Mouse (Mus musculus): ENCODE measurements around the gene Csnk2a2. TPM values are rescaled to one million over a fixed set of nuclear protein-coding genes. Genes with fewer than 3 reads are reported as not detected.

Gene Csnk2a2
- polyA plus RNA-seq, 1 experiment: 42.1 TPM

DNA sequence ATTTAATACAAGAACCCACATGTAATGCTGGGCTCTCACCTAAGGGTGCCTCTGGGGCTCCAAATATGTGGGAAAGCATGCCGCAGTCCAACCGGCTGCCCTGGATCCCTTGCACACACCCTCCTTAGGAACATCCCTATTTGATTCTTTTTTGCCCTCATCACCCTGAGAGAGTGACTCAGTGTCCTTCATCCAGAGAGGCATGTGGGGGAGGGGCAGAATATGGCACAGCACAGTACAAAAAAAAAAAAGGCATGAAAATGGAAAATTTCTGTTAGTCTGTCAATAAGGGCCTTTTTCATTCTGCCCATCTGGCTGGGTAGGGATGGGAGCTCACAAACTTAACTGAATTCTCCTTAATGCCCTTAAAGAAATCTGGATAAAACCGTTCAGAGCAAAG, 8.0 kb upstream of the Csnk2a2 start:
- TF ChIP-seq GATA1 (IDR thresholded peaks at IDR 0.05; ENCODE audit: low read length): no peak

DNA sequence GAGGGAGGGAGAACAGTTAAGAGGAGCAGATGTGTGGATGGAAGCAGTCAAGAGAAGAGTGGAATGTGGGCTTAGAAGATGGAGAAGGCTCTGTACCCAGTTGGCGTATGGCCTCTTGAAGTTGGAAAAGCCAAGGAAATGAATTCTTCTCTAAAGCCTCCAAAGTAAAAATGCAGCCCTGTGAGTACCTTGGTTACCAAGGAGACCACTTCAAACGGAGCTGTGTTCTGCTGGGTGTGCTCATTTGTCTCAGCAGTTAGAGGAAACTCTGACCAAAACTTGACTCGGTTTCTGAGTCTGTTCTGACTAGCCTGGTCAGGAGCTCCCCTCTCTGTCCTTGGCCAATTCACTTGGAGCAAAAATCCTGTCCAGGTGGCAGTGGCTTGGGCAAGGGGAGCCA, 6.6 kb upstream of the Csnk2a2 start:
- TF ChIP-seq GATA1 (IDR thresholded peaks at IDR 0.05; ENCODE audit: low read length): no peak

DNA sequence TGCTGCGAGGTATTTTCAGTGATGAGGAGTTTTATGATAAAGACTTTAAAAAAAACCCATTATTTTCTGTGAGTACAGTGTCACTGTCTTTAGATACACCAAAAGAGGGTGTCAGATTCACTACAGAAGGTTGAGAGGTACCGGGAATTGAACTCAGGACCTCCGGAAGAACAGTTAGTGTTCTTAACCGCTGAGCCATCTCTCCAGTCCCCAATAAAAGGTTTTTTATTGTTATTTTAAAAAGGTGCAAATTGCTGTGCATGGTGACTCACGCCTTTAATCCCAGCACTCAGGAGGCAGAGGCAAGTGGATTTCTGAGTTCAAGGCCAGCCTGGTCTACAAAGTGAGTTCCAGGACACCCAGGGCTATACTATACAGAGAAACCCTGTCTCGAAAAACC, 5.6 kb upstream of the Csnk2a2 start:
- no peak for TF ChIP-seq GATA1 (IDR thresholded peaks at IDR 0.05; ENCODE audit: low read length)

DNA sequence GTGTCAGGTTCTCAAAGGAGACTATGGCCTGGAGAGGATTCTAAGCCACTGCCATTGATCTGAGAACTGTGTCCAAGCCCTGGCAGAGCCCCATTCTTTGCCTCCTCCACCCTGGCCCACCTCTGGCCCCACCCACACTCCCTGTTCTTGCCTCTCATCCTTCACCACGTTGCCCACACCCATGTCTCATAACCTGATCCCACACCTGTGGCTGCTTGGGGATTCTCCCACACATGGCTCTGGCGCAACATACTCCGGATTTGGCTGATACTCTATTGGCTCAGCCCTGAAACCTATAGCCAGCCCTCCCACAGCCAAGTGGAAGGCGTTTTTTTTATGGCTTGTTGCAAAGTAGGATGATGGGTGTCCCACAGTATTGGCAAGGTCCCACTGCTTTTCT, 2.2 kb upstream of the Csnk2a2 start:
- TF ChIP-seq GATA1 (IDR thresholded peaks at IDR 0.05; ENCODE audit: low read length): no peak

DNA sequence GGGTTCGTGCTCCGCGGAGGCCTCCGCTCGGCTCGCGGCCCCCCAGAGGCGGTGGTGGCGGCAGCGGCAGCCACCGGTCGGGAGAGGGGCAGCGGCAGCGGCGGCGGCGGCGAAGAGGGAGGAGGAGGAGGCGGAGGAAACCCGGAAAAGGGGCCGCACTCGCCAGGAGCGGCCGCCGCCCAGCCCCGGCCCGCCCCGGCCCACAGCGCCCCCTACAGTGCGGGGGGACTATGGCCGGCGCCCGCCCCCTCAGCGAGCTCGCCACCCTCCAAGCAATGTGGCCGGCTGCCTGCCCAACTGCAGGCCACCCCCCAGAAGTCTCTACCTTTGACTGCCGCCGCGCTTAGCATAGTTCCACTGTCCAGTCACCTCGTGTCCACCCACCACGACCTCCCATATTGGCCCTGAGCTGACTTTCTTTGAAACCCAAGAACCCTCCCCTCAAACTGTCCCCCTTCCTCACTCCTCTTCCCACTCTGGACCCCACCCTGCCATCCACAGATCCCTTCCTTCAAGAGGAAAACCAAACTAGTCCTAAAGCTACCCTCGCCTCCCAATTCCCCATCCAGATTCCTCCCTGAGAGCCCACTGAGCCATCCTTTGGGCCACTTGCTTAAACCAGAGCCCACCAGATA, 1.0 kb downstream of the Csnk2a2 start:
- TF ChIP-seq GATA1 (IDR thresholded peaks at IDR 0.05; ENCODE audit: low read length): no peak

DNA sequence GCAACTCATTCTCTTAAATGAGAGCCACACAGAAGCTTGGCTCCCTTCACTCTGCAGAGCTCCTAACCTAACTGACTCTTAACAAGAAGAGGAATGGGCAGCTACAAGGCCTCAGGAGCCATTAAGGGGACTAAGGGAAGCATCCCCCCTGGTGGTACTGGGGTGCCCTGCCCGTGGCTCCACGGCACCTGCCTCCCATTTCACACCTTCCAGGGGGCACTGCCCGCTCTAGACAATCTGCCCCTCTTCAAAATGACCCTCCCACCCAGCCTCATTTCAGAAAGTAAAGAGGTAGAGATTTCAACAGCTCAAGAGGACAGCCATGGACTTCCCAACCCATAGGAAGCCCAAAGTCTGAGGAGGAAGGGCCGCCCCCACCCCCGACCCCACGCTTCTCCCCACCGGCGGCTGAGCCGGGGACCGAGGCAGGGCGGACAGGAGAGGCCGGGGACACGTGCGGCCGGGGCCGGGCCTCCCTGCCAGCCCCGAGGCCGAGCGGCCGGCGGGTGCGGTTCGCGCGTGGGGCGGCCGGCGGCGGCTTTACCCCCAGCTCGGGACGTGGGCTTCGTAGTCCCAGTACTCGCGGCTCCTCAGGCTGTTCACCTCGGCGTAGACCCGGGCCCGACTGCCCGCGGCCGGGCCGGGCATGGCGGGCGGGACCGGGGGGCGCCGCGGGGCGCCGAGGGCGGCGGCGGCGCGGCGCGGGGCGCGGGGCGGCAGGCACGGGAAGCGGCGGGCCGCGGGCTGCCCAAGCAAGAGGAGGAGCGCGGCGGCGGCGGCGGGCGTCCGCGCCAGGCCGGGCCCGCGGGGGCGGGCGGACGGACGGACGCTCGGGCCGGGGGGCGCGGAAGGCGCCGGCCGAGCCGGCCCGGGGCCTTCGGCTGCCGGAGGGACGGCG, 1.8 kb downstream of the Csnk2a2 start:
- no peak for TF ChIP-seq GATA1 (IDR thresholded peaks at IDR 0.05; ENCODE audit: low read length)

DNA sequence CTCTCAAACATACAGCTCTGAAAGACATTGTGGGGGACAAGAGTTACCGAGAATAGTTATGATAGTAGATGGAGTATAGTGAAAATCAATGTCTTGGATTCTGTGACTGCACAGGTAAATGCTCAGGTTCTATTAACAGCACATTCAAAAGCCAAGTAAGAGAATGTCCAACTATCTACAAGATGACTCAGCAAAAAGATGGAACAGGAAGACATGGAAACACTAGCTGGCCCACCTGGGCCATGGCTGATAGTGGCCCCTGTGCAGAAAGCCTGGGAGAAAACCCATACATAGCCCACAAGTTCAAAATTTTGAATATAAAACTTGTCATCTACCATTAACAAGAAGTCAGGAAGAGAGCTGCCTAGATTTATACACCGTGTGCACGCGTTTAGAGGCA, 19.8 kb downstream of the Csnk2a2 start:
- TF ChIP-seq GATA1 (IDR thresholded peaks at IDR 0.05; ENCODE audit: low read length): no peak

DNA sequence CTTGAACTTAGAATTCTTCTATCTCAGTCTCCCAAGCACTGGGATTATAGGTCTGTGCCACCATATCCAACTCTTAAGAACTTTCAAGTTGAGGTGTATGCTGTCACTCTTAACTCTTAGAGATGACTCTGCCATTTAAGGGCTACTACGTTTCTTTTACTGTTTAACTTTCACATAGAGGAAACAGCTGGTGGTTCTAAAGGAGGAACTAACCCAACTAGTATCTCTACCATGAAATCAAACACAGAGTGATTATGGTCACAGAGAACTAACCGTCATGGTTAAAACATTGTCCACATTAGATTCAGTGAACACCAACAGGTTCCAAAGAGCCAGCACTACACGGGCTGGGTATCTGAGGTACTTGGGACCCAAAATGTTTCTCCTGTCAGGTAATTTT, 20.8 kb downstream of the Csnk2a2 start:
- no peak for TF ChIP-seq GATA1 (IDR thresholded peaks at IDR 0.05; ENCODE audit: low read length)

DNA sequence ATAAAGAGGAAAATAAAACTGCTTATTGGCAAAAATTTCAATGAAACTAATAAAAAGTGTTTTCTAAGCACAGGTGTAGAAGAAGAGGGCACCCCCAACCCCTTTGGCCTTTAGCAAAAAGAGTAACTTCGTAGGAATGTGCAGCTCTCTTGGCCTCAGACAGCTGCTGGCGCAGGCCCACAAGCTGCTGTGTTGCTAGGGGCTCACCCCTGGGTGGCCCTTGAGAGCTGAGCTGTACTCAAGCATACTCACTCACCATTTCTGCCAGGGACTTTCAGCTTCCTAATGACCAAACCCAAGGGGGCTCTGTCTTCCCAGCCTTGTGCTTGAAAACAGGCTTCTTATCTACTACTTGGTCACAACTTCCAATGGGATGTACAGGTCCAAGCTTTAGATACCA, 23.3 kb downstream of the Csnk2a2 start:
- no peak for TF ChIP-seq GATA1 (IDR thresholded peaks at IDR 0.05; ENCODE audit: low read length)

DNA sequence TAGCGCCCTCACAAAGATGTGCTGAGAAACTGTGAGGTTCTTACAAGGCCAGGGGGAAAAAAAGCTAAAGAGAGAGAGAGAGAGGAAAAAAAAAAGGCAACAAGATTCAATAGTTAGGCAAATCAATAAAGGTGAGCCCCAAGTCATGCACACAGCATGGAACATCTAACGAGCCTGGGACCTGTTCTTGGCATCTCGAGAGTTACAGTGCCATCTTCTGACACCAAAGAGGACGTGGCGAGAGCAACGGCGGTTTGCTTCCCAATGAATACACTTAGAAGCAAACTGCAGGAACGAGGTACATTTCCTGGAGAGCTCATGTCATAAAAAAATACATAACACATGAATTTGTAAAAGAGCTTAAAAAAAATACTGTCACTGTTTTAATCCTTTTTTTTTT, 37.3 kb downstream of the Csnk2a2 start:
- TF ChIP-seq GATA1 (IDR thresholded peaks at IDR 0.05; ENCODE audit: low read length): no peak

DNA sequence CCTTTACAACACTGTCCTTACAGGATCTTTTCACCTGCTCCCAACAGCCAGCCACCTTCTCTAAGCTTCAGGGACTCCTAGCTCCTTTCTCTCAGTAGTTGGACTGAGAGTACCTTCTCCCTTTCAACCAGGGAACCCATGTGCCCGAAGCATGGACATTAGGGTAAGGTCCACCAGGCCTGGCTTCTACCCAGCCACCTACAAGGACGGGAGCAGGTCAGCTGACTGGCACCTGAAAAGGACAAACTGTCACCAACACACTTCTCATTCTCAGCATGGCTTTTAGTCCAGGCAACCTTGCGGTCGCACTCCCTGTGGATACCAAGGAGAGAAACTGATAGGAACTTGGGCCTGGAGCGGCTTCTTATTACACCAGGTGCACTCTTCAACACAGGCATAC, 39.6 kb downstream of the Csnk2a2 start:
- TF ChIP-seq GATA1 (IDR thresholded peaks at IDR 0.05; ENCODE audit: low read length): no peak

DNA sequence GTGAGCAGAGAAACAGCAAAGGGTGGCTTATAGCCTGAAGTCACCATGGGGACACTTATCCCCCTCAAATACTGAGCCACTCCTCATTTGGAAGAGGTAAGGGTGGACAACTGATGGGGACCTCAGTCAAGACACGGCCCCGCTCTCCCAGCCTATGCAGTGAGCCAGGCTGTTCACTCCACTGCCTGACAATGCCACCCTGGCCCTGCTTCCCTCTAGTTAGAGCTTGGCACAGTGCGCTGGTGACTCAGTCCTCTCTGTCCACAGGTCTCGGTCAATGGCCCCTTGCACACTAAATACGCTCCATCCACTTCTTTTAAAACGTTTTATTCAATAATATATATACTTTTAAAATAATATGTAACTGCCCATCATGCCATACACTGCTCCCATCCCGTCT, 42.2 kb downstream of the Csnk2a2 start:
- TF ChIP-seq GATA1 (IDR thresholded peaks at IDR 0.05; ENCODE audit: low read length): no peak

DNA sequence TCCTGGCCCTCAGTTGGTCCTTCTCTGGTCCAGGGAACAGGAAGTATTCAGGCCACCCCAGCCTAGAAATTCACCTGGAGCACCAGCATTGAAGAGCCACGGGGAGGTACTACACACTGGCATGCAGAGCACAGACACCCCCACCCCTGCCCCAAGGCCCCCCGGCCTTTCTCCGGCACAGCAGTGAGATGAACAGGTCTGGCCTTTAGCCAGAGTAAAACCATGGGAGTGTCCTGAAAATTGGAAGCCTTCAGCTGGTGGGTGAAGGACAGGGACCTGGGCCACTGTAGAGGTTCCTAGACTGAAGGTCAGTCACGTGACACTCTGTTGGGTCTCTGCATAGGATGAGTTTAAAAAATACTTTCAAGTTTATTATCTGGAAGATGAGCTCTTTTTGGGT, 44.8 kb downstream of the Csnk2a2 start:
- TF ChIP-seq GATA1 (IDR thresholded peaks at IDR 0.05; ENCODE audit: low read length): no peak

DNA sequence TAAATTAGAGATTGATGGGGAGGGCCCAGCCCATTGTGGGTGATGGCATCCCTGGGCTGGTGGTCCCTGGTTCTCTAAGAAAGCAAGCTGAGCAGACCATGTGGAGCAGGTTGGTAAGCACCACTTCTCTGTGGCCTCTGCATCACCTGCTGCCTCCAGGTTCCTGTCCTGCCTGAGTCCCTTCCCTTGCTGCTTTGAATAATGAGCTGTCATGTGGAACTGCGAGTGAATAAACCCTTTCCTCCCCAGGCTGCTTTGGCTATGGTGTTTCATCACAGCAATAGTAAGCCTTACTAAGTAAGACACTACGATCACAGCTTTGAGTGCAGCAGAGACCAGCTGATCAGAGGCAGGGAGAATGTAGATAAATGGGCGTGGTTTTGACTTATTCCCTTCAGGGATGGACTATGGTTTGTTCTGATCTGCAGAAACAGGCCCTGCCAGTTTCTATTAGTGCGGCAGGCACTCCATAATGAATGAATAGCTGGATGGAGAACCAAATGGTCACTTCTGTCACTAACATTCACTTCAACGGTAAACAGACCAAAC, 48.3 kb downstream of the Csnk2a2 start:
- no peak for TF ChIP-seq GATA1 (IDR thresholded peaks at IDR 0.05; ENCODE audit: low read length)

DNA sequence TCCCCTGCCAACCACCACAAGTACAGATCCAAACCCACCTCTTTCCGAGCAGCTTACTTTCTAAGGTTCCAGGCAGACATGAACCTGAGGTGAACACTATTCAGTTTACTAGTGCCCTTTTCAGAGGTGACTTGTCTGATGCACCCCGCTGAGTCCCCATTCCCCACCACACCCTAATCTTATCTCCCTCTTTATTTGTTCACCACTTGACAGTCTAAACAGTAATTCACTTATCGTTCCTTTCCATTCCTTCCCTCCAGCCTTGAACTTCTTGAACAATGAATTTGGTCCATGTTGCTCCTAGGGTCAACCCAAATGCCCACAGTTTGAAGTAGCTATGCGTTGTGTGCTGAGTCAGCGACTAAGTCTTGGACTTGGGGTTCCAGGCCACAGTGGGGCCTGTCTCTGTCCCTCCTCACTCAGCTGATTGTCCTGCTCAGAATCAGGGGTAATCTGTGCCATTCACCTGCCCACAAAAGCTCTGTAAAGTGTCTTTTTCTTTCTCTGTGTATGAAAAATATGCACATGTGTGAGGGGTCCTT, 49.6 kb downstream of the Csnk2a2 start:
- TF ChIP-seq GATA1 (IDR thresholded peaks at IDR 0.05; ENCODE audit: low read length): peak; percentile 43

DNA sequence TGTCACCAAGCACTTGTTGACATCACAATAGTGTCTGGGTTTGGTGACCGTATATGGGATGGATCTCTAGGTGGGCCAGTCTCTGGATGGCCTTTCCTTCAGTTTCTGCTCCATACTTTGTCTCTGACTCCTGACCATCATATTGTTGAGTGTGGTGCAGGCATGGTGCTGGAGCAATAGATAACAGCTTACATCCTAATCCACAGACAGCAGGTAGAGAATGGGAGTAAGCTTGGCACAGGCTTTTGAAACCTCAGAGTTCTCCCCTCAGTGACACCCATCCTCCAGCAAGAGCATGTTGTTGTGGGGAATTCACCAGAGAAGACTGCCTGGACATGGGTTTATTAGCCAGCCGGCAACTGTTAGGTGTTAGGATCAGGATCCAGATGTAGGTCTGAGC, 50.4 kb downstream of the Csnk2a2 start:
- TF ChIP-seq GATA1 (IDR thresholded peaks at IDR 0.05; ENCODE audit: low read length): no peak
